Mouse (Mus musculus): ENCODE measurements at regions not wholly inside any gene's neighbourhood (a gene's known extent, or its start where the extent isn't known, plus 50 kb on each side); places are given as distances from the start of the nearest gene placed in this dataset.

DNA sequence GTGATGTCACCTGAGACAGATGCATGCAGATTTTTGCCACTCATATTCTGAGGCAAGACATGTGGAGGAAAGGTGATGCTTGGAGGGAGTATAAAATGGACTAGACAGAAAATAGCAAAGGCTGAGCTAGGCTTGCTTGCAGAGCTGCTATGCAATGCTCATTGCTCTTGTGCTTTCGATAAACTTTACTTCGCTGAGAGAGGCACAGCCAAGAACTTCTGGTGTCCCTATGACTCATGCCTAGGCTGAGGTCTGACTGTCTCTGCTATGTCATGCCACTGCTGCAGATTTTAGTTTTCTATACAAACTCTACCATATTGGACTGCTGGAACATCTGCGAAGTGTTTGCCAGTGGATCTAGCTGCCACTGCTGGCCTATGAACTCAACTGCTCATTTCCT lies 687.5 kb upstream of the Pou3f3 start:
- no peak for DNase-seq (ENCODE audit: low spot score)

DNA sequence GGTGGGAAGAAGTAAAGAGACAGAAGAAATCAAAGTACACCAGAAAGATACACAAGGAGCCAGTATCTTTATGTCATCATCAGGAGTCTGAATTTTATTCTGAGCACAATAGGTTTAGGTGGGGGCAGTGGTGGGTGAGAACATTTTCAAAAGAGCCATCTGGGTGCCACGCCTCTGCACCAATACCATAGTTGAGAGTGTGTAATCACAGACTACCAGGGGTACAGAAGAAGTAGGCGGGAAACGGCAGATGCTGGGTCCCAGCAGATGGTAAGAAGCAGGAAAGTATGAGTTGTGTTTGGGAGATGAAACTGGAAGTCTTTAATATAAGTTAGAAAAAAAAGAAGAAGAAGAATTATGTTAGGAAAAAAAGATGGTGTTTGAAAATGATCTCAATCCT lies 682.7 kb upstream of the Pou3f3 start:
- DNase-seq (ENCODE audit: low spot score) = peak; percentile 66

GRCm38 (mm10) chr1:42018966-42019365 lies 676.6 kb upstream of the Pou3f3 start:
- no peak for DNase-seq (ENCODE audit: low spot score)

GRCm38 (mm10) chr1:42025781-42026180 lies 669.8 kb upstream of the Pou3f3 start:
- DNase-seq (ENCODE audit: low spot score) = no peak

DNA sequence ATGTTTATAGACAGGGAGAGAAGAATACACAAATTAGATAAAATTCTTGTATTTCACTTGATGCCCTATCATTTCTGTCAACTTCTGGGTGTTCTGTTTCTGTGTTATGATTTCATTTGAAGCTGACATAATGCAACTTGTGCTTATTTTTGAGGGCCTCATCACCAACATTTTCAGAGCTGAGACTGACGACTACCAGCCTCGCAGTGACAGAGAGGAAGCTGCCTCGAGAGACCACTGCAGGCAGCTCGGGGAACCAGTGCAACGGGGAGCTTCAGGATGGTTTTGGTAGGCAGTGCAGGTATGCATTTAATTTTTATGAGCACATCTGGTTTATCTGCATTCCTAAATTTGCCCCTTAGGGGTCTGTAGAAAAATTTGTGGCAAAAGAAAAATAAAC lies 669.1 kb upstream of the Pou3f3 start:
- DNase-seq (ENCODE audit: low spot score) = no peak

DNA sequence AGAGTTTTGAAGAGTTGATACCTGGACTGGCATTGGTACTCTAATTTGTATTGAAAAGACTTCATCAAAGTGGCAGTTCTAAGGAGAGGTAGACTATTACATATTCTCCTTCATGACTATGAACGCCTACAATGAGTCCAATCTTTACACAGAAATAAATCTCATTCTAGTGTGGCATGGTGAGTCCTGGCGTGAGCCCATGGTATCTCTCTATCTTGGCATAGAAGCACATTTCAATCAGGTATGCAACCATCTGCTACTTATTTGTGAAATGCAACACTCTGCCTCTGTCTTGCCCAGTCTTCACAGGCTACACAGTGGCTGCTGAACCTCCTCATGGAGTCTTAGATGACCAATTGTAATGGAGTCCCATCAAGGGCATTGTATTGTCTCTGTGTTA lies 661.8 kb upstream of the Pou3f3 start:
- no peak for DNase-seq (ENCODE audit: low spot score)

- DNase-seq (ENCODE audit: low spot score) = no peak
These were observed 660.2 kb upstream of the Pou3f3 start for GRCm38 (mm10) chr1:42035371-42035770.

DNA sequence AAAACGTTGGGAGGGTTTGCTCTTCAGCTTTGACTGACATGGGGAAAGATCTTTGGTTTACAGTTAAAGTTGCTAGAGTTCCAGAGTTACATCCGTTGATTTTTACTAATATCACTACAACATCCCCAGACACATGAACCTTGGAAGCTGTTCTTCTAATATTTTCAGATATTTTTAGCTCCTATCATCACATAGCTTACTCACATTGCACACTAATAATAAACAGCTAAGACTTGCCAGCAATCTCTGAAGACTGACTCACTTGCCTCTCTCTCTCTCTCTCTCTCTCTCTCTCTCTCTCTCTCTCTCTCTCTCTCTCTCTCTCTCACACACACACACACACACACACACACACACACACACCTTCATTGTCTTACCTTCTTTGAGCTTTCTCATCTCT lies 654.0 kb upstream of the Pou3f3 start:
- DNase-seq (ENCODE audit: low spot score) = no peak

- no peak for DNase-seq (ENCODE audit: low spot score)
These were observed 637.1 kb upstream of the Pou3f3 start for GRCm38 (mm10) chr1:42058494-42058893.

- peak; percentile 21 for DNase-seq (ENCODE audit: low spot score)
These were observed 625.5 kb upstream of the Pou3f3 start for GRCm38 (mm10) chr1:42070064-42070463.

GRCm38 (mm10) chr1:42096026-42096425 lies 599.5 kb upstream of the Pou3f3 start:
- DNase-seq (ENCODE audit: low spot score) = no peak

DNA sequence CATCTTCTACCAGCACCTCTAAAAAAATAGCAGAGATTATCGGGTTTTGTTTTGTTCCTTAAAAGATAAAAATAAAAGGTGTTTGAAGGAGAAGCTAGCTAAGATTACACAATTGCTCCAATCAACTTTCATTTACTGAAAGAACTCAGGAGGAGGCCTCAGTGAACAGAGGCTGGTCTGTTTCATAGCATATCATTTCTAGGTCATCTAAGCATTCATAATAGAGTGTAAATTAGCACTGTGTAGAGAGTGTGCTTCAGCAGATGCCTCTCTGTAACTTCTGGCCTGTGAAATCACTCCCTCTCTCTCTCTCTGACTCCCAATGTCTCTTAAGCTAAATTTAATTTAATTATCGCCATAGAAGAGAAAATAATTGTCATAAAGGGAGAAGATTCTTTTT lies 597.0 kb upstream of the Pou3f3 start:
- no peak for DNase-seq (ENCODE audit: low spot score)

GRCm38 (mm10) chr1:42107521-42107920 lies 588.0 kb upstream of the Pou3f3 start:
- no peak for DNase-seq (ENCODE audit: low spot score)

DNA sequence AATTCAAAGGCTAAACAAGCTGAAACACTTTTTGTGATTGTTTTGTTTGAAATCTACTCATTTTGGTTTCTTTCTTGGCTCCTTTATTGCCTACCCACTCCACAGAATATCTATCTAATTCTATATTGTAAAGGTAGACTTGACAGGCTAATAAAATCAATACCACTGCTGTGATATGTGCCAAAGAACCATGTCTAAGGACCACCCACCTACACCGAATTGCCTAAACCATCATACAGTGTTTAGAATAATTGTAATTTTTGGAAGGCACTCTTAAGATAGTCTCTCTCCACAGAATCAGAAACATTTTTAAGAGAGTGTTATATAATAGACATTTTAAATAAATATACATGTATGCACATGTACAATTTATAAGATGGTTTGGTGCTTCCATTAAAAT lies 587.6 kb upstream of the Pou3f3 start:
- no peak for DNase-seq (ENCODE audit: low spot score)

GRCm38 (mm10) chr1:42152175-42152790 lies 543.3 kb upstream of the Pou3f3 start:
- no peak for DNase-seq (ENCODE audit: low spot score)

DNA sequence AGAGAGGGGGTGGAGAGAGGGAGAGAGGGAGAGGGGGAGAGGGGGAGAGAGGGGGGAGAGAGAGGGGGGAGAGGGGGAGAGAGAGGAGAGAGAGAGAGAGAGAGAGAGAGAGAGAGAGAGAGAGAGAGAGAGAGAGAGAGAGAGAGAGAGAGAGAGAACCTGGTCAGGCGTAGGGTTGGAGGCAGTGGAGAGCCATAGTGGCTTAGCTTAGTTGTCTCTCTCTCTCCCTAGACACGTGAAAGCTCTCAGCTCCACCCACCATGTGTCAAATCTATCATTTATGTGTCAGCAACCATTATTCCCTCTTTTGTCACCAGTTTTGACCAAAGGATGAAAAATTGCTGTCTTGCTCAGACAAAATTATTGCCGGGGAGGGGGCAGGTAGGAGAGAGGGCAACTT lies 542.7 kb upstream of the Pou3f3 start:
- no peak for DNase-seq (ENCODE audit: low spot score)

DNA sequence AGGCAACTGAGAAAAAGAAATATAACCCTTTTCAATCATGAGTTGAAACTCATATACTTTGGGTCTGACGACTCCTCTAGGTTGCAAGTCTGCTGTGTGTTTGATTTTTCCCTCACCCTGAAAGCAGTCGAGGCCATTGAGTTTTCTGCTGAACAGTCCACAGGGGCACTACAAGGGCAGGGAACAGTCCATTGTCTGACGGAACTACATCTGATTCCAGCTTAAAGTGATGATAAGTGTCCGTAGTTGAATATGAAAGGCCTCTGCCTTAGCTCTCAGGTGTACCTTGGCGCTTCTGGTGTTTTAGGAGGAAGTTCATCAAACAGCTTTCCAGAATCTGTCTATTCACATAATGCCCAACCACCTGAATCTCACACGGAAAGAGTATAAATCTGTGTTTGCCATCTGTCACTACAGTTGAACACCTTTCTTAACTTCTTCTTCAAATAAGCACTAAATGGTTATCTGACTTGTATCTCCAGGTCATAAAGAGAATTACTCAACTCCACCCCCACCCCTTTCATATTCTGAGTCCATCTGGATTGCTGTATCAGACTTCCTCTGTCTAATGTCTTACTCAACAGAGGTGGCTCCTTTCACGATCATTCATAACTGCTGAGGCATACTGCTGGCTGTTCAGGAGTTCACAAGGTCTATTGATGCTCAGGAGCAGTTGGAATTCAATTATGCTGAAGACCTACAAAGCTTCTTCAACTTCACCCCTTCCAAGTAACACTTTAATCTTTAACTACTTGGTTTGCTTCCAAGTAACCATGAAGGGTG lies 527.6 kb upstream of the Pou3f3 start:
- no peak for DNase-seq (ENCODE audit: low spot score)

GRCm38 (mm10) chr1:42169505-42169904 lies 526.1 kb upstream of the Pou3f3 start:
- no peak for DNase-seq (ENCODE audit: low spot score)

DNA sequence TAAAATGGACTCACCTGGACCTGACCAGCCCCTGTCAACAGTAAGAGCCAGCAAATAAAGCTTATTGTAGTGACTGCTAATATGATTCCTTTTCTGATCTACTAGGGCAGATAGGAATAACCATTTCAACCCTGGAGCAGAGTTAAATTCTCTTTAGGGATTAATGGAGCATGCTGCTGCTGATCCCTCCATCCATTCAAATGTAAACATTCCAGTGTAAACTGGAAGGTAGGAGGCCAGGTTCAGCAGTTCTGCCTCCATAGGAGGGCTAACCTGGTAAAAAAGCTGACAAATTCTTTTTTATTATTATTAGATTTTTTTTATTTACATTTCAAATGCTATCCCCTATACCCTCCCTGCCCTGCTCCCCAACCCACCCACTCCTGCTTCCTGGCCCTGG lies 509.3 kb upstream of the Pou3f3 start:
- DNase-seq (ENCODE audit: low spot score) = no peak

- DNase-seq (ENCODE audit: low spot score) = no peak
These were observed 467.5 kb upstream of the Pou3f3 start for GRCm38 (mm10) chr1:42228098-42228497.

GRCm38 (mm10) chr1:42229711-42230110 lies 465.9 kb upstream of the Pou3f3 start:
- DNase-seq (ENCODE audit: low spot score) = no peak

GRCm38 (mm10) chr1:42230469-42231040 lies 465.0 kb upstream of the Pou3f3 start:
- no peak for DNase-seq (ENCODE audit: low spot score)

- DNase-seq (ENCODE audit: low spot score) = no peak
These were observed 464.5 kb upstream of the Pou3f3 start for GRCm38 (mm10) chr1:42231091-42231490.

- no peak for DNase-seq (ENCODE audit: low spot score)
These were observed 463.7 kb upstream of the Pou3f3 start for GRCm38 (mm10) chr1:42231897-42232296.

All from left cerebral cortex, adult 11 months (tissue).